Mouse (Mus musculus) c-Kit-positive CD71-positive TER-119-positive erythroid progenitor cells, embryonic 14.5 days (primary cell): ENCODE results near the gene Hpdl.

Experiments
- DNase-seq: peaks from one replicate; pipeline ENCODE4 v3.0.0-alpha.2; 2013; ENCODE audit warnings: low spot score

The Hpdl gene

GRCm38 (mm10) chr4:116799901-116800300, 21.6 kb downstream of the Hpdl start:
- peak; percentile 42 for DNase-seq

GRCm38 (mm10) chr4:116796442-116797110, 24.9 kb downstream of the Hpdl start:
- no peak for DNase-seq

GRCm38 (mm10) chr4:116794273-116794672, 27.2 kb downstream of the Hpdl start:
- no peak for DNase-seq

GRCm38 (mm10) chr4:116792453-116792852, 29.1 kb downstream of the Hpdl start:
- no peak for DNase-seq

GRCm38 (mm10) chr4:116788956-116789355, 32.6 kb downstream of the Hpdl start:
- DNase-seq, result peak; percentile 81

GRCm38 (mm10) chr4:116787985-116788760, 33.3 kb downstream of the Hpdl start:
- no peak for DNase-seq

- no peak for DNase-seq
Observed at GRCm38 (mm10) chr4:116786587-116786986, 34.9 kb downstream of the Hpdl start.

- DNase-seq, result no peak
Observed at GRCm38 (mm10) chr4:116782171-116782570, 39.3 kb downstream of the Hpdl start.

GRCm38 (mm10) chr4:116781366-116781765, 40.1 kb downstream of the Hpdl start:
- no peak for DNase-seq

- DNase-seq, result no peak
Observed at GRCm38 (mm10) chr4:116780541-116780940, 41.0 kb downstream of the Hpdl start.

- DNase-seq, result no peak
Observed at GRCm38 (mm10) chr4:116777079-116777478, 44.4 kb downstream of the Hpdl start.

GRCm38 (mm10) chr4:116776391-116776790, 45.1 kb downstream of the Hpdl start:
- no peak for DNase-seq
